Mouse (Mus musculus): ENCODE results near the gene T. TPM values are rescaled to one million over a fixed set of nuclear protein-coding genes. Genes with fewer than 3 reads are reported as not detected.

Gene T
- total and polyA plus RNA-seq, 2 experiments from 2014 or later, result 0.31 to 0.52 TPM

GRCm38 (mm10) chr17:8413656-8414055 is 20.6 kb upstream of the T start:
- no peak for TF ChIP-seq CTCF (IDR thresholded peaks at IDR 0.05; ENCODE audit: low read depth)
- Histone ChIP-seq H3K27me3 (ENCODE audit: insufficient read depth, low read length) (no peaks in the 10 kb centered on the region), H3K4me3 (ENCODE audit: low read length) (no peak overlapping the region), H3K27ac (no peak overlapping the region), H3K9ac (replicated peaks; ENCODE audit: low read length) (no peak overlapping the region), H3K36me3 (ENCODE audit: insufficient read depth, low read length) (no peaks in the 10 kb centered on the region), H3K4me2 (ENCODE audit: low read depth, low read length) (no peak overlapping the region), H3K4me1 (ENCODE audit: insufficient read depth, low read length) (0 out of 2 replicates have a peak, but pooled peaks cover 3% of the 10 kb centered on the region), H3K9me3 (ENCODE audit: low read length) (no peaks in the 10 kb centered on the region)
- ATAC-seq (no peak), DNase-seq (ENCODE audit: low spot score) (no peak)
- WGBS, result 68% methylated on average over 5 of the region's 5 CpGs

DNA sequence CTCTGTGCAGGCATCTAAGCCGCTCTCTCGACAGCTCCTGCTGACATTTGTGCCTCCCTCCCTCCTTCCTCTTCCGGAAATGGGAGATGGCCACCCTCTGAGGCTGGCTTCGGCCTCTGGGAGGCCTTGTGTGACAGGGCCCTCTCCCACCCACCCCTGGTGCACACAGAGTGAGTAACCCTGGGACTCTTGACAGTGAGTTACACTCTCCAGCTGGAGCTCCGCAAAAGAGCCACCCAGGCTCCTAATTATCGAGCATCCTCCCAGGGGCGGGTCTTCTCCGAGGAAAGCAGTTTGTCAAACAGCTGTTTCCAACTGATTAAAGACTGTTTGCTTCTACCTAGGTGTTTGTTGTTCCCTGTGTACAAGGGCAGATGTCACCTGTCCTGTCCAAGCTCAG is 18.7 kb upstream of the T start:
- H3K9me3 ChIP-seq (ENCODE audit: low read length), result no peaks in the 10 kb centered on the region
- H3K4me1 ChIP-seq (ENCODE audit: insufficient read depth, low read length), result 0 out of 2 replicates have a peak, but pooled peaks cover 3% of the 10 kb centered on the region
- no peak overlapping the region for H3K27ac ChIP-seq
- ATAC-seq, result no peak
- no peak overlapping the region for H3K9ac ChIP-seq (replicated peaks; ENCODE audit: low read length)
- DNase-seq (ENCODE audit: low spot score), result no peak
- whole genome bisulfite sequencing, result 17% methylated on average over 8 of the region's 8 CpGs
- no peaks in the 10 kb centered on the region for H3K36me3 ChIP-seq (ENCODE audit: insufficient read depth, low read length)
- TF ChIP-seq CTCF (IDR thresholded peaks at IDR 0.05; ENCODE audit: low read depth), result no peak
- no peak overlapping the region for H3K4me3 ChIP-seq (ENCODE audit: low read length)
- no peak overlapping the region for H3K4me2 ChIP-seq (ENCODE audit: low read depth, low read length)
- no peaks in the 10 kb centered on the region for H3K27me3 ChIP-seq (ENCODE audit: insufficient read depth, low read length)

DNA sequence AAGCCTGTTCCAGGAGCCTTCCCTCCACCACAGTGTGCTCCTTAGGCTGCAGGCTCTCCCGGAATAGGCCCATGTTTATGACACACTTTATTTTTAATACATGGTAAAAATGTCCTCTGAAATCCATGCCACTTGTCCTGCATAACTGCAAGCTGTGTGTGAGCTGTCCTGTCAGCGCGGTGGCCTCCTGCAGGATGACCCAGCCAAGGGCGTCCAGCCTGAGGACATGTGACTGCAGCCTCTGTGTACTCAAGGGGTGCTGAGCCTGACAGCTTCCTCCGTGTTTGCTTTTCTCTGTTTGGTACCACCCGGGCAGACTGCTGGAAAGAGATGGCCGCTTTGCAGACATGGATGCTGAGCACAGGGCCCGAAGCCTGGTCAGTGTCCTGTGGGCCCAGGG is 17.4 kb upstream of the T start:
- Histone ChIP-seq H3K27ac (no peak overlapping the region), H3K27me3 (ENCODE audit: insufficient read depth, low read length) (no peaks in the 10 kb centered on the region), H3K9ac (replicated peaks; ENCODE audit: low read length) (no peak overlapping the region), H3K36me3 (ENCODE audit: insufficient read depth, low read length) (no peaks in the 10 kb centered on the region), H3K4me1 (ENCODE audit: insufficient read depth, low read length) (0 out of 2 replicates have a peak, but pooled peaks cover 3% of the 10 kb centered on the region), H3K4me2 (ENCODE audit: low read depth, low read length) (no peak overlapping the region), H3K4me3 (ENCODE audit: low read length) (no peak overlapping the region), H3K9me3 (ENCODE audit: low read length) (no peaks in the 10 kb centered on the region)
- no peak for TF ChIP-seq CTCF (IDR thresholded peaks at IDR 0.05; ENCODE audit: low read depth)
- DNase-seq (ENCODE audit: low spot score) (no peak), ATAC-seq (no peak)
- WGBS, result 70% methylated on average over 8 of the region's 8 CpGs

DNA sequence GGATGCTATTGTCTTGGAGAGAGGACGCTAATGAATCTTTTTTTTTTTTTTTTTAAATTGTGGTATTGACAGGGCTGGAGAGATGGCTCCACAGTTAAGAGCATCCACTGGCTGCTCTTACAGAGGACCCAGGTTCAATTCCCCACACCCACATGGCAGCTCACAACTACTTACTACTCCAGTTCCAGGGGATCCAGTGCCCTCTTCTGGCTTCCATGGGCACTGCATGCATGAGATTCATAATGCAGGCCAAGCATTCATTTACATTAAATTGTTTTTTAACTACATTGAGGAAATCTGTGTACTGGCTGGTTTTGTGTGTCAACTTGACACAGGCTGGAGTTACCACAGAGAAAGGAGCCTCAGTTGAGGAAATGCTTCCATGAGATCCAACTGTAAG is 13.5 kb upstream of the T start:
- DNase-seq (ENCODE audit: low spot score) (no peak), ATAC-seq (no peak)
- Histone ChIP-seq H3K27ac (no peak overlapping the region), H3K4me1 (ENCODE audit: insufficient read depth, low read length) (0 out of 2 replicates have a peak, but pooled peaks cover under 1% of the 10 kb centered on the region), H3K9ac (replicated peaks; ENCODE audit: low read length) (no peak overlapping the region), H3K27me3 (ENCODE audit: insufficient read depth, low read length) (no peaks in the 10 kb centered on the region), H3K36me3 (ENCODE audit: insufficient read depth, low read length) (no peaks in the 10 kb centered on the region), H3K4me2 (ENCODE audit: low read depth, low read length) (no peak overlapping the region), H3K4me3 (ENCODE audit: low read length) (no peak overlapping the region), H3K9me3 (ENCODE audit: low read length) (no peaks in the 10 kb centered on the region)
- 65% methylated on average over 1 of the region's 1 CpGs for WGBS
- peak; percentile 45 for TF ChIP-seq CTCF (IDR thresholded peaks at IDR 0.05; ENCODE audit: low read depth)

- Histone ChIP-seq H3K4me1 (ENCODE audit: insufficient read depth, low read length) (no peaks in the 10 kb centered on the region), H3K27me3 (ENCODE audit: insufficient read depth, low read length) (no peaks in the 10 kb centered on the region), H3K9me3 (ENCODE audit: low read length) (no peaks in the 10 kb centered on the region), H3K9ac (replicated peaks; ENCODE audit: low read length) (no peak overlapping the region), H3K36me3 (ENCODE audit: insufficient read depth, low read length) (no peaks in the 10 kb centered on the region), H3K27ac (no peak overlapping the region), H3K4me3 (ENCODE audit: low read length) (no peak overlapping the region), H3K4me2 (ENCODE audit: low read depth, low read length) (no peak overlapping the region)
- TF ChIP-seq CTCF (IDR thresholded peaks at IDR 0.05; ENCODE audit: low read depth), result no peak
- ATAC-seq, result no peak
- WGBS, result 49% methylated on average over 5 of the region's 5 CpGs
- no peak for DNase-seq (ENCODE audit: low spot score)
These were observed 12.7 kb upstream of the T start for GRCm38 (mm10) chr17:8421517-8421916.

DNA sequence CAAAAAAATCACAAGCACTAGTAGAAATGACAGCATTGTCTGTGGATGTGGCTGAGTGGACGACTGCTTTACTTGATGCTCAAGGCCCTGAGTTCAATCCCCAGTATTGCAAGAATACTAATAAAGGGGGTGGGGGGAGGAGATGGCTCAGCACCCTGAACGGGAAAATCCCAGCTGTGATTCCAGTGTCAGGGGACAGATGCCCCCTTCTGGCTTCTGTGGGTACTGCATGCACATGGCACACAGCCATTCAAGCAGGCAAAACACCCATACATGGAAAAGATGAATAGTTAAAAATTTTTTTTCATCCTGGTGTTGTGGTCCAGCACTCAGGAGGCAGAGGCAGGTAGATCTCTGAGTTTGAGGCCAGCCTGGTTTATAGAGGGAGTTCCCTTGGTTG is 10.9 kb upstream of the T start:
- DNase-seq (ENCODE audit: low spot score) (peak; percentile 44), ATAC-seq (no peak)
- no peak overlapping the region for H3K9ac ChIP-seq (replicated peaks; ENCODE audit: low read length)
- H3K36me3 ChIP-seq (ENCODE audit: insufficient read depth, low read length), result no peaks in the 10 kb centered on the region
- no peaks in the 10 kb centered on the region for H3K9me3 ChIP-seq (ENCODE audit: low read length)
- peak; percentile 75 for TF ChIP-seq CTCF (IDR thresholded peaks at IDR 0.05; ENCODE audit: low read depth)
- 47% methylated on average over 2 of the region's 2 CpGs for WGBS
- H3K27me3 ChIP-seq (ENCODE audit: insufficient read depth, low read length), result peaks cover 5% of the 10 kb centered on the region; the same call in 1 of the 2 replicates
- no peak overlapping the region for H3K4me2 ChIP-seq (ENCODE audit: low read depth, low read length)
- no peak overlapping the region for H3K4me3 ChIP-seq (ENCODE audit: low read length)
- H3K4me1 ChIP-seq (ENCODE audit: insufficient read depth, low read length), result no peaks in the 10 kb centered on the region
- no peak overlapping the region for H3K27ac ChIP-seq

DNA sequence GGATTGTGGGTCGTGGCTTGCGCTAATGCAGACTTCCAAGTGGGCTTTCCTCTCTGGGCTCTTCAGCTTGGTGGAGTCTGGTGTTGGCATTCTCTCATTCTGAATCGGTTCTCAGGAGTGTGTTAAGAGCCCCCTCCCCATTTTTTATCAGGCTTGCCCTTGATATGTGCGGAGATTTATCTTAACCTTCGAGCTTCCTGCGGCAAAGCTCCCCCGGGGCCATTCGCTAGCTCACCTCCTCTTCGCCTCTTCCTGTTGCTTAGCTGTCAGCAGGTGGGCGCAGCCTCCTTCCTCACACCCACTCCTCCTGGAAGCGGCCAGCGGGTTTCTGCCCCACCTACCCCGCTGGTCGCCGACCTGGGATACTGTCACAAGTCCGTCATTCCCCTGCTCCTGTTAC is 4.8 kb upstream of the T start:
- no peak for ATAC-seq
- under 1% methylated on average over 16 of the region's 16 CpGs for WGBS

More for the DNA sequence above, 4.8 kb upstream of the T start:
- H3K27ac ChIP-seq, result no peak overlapping the region
- H3K4me1 ChIP-seq (ENCODE audit: insufficient read depth, low read length), result no peaks in the 10 kb centered on the region
- H3K27me3 ChIP-seq (ENCODE audit: insufficient read depth, low read length), result peaks cover 55% of the 10 kb centered on the region
- DNase-seq (ENCODE audit: low spot score), result no peak
- H3K4me3 ChIP-seq (ENCODE audit: low read length), result no peak overlapping the region
- H3K4me2 ChIP-seq (ENCODE audit: low read depth, low read length), result no peak overlapping the region
- TF ChIP-seq CTCF (IDR thresholded peaks at IDR 0.05; ENCODE audit: low read depth), result no peak
- no peak overlapping the region for H3K9ac ChIP-seq (replicated peaks; ENCODE audit: low read length)
- no peaks in the 10 kb centered on the region for H3K9me3 ChIP-seq (ENCODE audit: low read length)
- H3K36me3 ChIP-seq (ENCODE audit: insufficient read depth, low read length), result no peaks in the 10 kb centered on the region

All from hindbrain, postnatal 0 days (tissue).